Mouse (Mus musculus): ENCODE measurements at regions not wholly inside any gene's neighbourhood (a gene's known extent, or its start where the extent isn't known, plus 50 kb on each side); places are given as distances from the start of the nearest gene placed in this dataset.

DNA sequence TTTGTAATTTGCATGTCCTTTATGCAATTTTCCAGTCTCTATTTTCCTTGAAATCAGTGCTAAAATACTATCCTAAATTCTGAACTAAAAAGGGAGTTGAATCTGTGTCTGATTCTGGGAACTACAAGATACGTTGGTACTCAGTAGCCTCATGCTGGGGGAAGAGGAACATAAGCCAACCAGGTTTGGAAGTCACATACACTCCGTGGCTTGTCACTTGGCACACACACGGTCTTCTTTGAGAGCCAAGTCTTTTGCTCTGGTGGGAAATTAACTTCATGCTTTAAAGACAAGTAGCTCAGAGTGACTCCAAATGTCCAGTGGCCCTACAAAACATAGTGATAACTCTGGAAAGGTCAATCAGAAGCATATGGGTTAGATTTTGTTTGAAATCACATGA is 70.9 kb upstream of the Adra1b start:
- TF ChIP-seq CTCF (IDR thresholded peaks at IDR 0.05; ENCODE audit: extremely low read depth, insufficient read depth, low read length), result no peak
- TF ChIP-seq POLR2A (IDR thresholded peaks at IDR 0.05; ENCODE audit: extremely low read depth, insufficient read depth, low read length), result no peak
